Mouse (Mus musculus) limb, embryonic 12.5 days (tissue): ENCODE data around the gene Utp11. TPM values are rescaled to one million over a fixed set of nuclear protein-coding genes. Genes with fewer than 3 reads are reported as not detected.
A peak's percentile ranks its signal among the peaks of the same experiment; 100 is the strongest.

Source experiments
- ATAC-seq: fragments of 200-750 bp; cut with Nextera tagmentation; 2 replicates; pipeline ENCODE4 v1.8.0; 2017; ENCODE audit warnings: low read depth, moderate TSS enrichment; ENCODE audit not compliant: insufficient number of reproducible peaks, insufficient read depth, low FRiP score, low TSS enrichment
- H3K27ac ChIP-seq: fragments of 300-500 bp; sonication (generic); 2 replicates; pipeline ENCODE4 v1.5.1; 2016; ENCODE audit warnings: mild to moderate bottlenecking, moderate library complexity
- H3K27me3 ChIP-seq: fragments of 300-500 bp; sonication (generic); 2 replicates; pipeline ENCODE4 v1.6.1; 2016; ENCODE audit warnings: mild to moderate bottlenecking, moderate library complexity
- H3K36me3 ChIP-seq: fragments of 300-500 bp; sonication (generic); 2 replicates; pipeline ENCODE4 v1.6.1; 2016; ENCODE audit warnings: mild to moderate bottlenecking, moderate library complexity
- H3K4me1 ChIP-seq: fragments of 300-500 bp; sonication (generic); replicated peaks from 2 replicates; pipeline ENCODE4 v1.6.1; 2016
- H3K4me2 ChIP-seq: fragments of 300-500 bp; sonication (generic); 2 replicates; pipeline ENCODE4 v1.6.1; 2016; ENCODE audit warnings: mild to moderate bottlenecking, moderate library complexity
- H3K4me3 ChIP-seq: fragments of 300-500 bp; sonication (generic); replicated peaks from 2 replicates; pipeline ENCODE4 v1.5.1; 2016; ENCODE audit warnings: mild to moderate bottlenecking
- H3K9ac ChIP-seq: fragments of 300-500 bp; sonication (generic); replicated peaks from 2 replicates; pipeline ENCODE4 v1.6.1; 2016; ENCODE audit warnings: mild to moderate bottlenecking, moderate library complexity
- H3K9me3 ChIP-seq: fragments of 300-500 bp; sonication (generic); 2 replicates; pipeline ENCODE4 v1.6.1; 2016; ENCODE audit warnings: mild to moderate bottlenecking, moderate library complexity
- WGBS: fragments of 180-500 bp; shearing (Covaris S2); methylation state at CpG from one replicate; pipeline ENCODE4 v1.1.7; 2016; 5-methylcytosine and 5-hydroxymethylcytosine counted together
- polyA plus RNA-seq: library from polyadenylated mRNA; unstranded; fragments of >200 nt; fragmentation: Nextera tagmentation; extraction: Ambion mirVana; gene quantifications from 2 replicates; pipeline ENCODE4 v1.2.1, GENCODE M21; 2016

The Utp11 gene
- polyA plus RNA-seq, 1 experiment from 2014 or later: 82.6 TPM

DNA sequence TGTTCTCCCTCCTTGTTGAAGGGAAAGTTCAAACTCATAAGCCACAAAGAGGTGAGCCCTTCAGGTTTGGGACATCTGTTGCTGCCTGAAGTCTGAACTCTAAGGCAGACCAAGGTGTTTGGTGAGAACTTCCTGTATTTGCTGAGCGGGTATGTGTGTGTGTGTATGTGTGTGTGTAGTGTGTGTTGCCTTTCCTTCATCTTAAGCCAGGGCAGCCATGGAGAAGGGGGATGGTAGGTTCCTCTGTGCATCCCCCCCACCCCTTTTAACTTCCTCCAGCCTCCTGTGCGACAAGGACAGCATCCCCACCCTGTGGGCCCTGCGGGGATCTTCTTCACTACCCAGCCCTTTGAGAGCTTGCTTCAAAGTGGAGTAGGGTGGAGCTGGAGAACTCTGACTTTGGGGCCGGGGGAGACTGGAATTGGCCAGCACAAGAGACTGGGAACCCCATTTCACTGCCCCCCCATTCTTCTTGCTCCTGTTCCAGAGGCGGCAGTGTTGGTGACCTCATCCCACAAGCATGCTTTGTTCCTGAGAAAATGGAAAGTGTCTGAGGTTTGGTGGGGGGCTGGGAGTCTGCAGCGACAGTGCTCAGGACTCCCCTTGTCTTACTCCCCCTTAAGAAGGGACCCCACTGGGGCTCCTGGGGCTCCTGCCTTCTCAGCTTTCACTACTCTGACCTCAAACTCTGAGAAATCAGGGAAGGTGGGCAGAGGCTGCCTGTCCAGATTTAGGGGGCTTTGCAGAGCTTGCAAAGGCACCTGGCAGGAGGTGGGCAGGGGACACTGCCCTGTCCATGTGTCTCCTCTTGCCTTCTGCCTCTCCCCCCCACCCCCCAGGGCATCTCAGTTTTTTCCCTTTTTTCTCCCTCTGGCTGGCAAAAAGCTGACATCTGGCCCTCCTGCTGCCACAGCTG, 10.7 kb upstream of the Utp11 start:
- Histone ChIP-seq H3K9me3 (no peaks in the 10 kb centered on the region), H3K4me3 (peak overlapping the region; percentile 8), H3K4me1 (peaks cover 82% of the 10 kb centered on the region), H3K27me3 (no peaks in the 10 kb centered on the region), H3K36me3 (peaks cover 26% of the 10 kb centered on the region), H3K27ac (peak overlapping the region; percentile 96), H3K4me2 (peak overlapping the region; percentile 84), H3K9ac (peak overlapping the region; percentile 55)
- WGBS: 8% methylated on average over 6 of the region's 6 CpGs
- no peak for ATAC-seq

DNA sequence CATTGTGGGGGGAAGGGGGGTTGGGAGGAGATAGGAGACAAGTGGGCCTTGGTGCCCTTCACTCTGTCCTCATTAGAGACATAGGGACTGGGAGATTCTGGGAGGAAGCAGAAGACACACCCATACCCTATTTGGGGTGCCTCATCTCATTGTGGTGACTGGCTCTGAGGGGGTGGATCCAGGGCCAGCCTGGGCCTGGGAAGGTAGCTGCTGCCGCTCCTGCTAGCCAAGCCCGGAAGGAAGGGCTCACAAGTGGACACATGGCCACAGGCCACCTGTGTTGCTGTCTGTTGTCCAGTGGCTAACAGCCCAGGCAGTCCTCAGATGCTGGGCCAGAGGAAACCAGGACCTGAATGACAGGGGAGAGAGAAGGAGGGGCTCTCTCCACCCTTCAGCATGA, 10.0 kb upstream of the Utp11 start:
- Histone ChIP-seq H3K4me3 (peak overlapping the region; percentile 8), H3K4me1 (peaks cover 75% of the 10 kb centered on the region), H3K36me3 (peaks cover 26% of the 10 kb centered on the region)

DNA sequence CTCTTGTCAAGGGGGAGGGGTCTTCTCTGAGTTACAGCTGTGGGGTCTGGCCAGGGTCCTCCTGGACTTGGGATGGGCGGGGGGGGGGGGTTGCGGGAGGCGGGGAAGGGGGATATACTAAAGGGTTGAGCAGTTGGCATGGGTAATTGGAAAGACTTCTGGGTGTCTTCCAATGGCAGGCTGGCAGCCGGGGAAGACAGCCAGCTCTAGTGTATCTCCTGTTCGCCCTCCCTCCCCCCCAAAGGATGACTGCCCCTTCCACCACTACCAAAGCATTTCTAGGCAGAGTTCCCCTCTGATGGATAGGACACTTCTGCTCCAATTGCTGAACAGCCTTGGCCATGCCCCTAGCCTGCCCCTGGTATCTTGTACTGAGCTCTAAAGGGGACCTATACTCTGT, 8.5 kb upstream of the Utp11 start:
- WGBS: 38% methylated on average over 2 of the region's 5 CpGs

More for the DNA sequence above, 10.0 kb upstream of the Utp11 start:
- Histone ChIP-seq H3K4me2 (peak overlapping the region; percentile 84), H3K9me3 (no peaks in the 10 kb centered on the region), H3K27me3 (no peaks in the 10 kb centered on the region), H3K9ac (no peak overlapping the region; the same call in 1 of the 2 replicates), H3K27ac (peak overlapping the region; percentile 96)
- 21% methylated on average over 2 of the region's 2 CpGs for WGBS
- no peak for ATAC-seq

DNA sequence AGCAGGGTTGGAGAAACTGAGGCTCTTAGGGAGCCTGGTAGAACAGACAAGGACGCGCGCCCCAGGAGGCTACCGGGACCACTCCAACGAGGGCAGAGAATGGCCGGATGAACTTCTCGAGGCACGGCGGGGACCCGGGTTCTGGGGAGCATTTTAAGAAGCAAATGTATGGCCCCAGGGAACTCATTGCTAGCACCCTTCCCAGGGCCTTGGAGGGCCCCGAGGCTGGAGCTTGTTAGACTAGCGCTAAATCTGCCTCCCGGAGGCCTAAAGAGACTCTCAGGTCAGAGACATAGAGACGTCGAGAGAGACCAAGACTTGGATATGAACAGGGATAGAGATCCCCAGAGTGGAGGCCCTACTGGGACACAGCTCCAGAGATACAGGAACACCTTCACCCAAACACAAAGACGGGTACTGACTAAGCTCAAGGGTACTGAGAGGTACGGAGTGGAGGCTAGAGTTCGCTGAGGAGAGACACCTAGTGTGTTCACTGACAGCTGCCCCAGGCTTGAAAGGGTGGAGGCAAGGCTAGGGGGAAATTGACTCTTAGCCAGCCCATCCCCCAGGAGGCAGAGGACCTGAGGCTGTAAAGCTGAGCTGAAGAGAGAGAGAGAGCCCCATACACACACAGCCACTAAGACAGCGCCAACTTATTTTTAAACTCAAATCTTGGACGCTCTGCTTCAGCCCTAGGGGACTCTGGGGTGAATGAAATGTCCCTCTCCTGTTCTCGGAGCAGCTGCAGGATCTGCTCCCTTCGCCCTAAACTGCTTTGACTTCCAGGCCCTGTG, 7.8 kb upstream of the Utp11 start:
- under 1% methylated on average over 22 of the region's 22 CpGs for WGBS
- H3K27me3 ChIP-seq: peaks cover under 1% of the 10 kb centered on the region
- H3K9me3 ChIP-seq: no peaks in the 10 kb centered on the region
- peaks cover 11% of the 10 kb centered on the region for H3K36me3 ChIP-seq
- H3K9ac ChIP-seq: peak overlapping the region; percentile 95
- 0 out of 2 replicates have a peak, but pooled peaks have one; percentile 5 for ATAC-seq
- H3K4me3 ChIP-seq: peak overlapping the region; percentile 97
- H3K4me1 ChIP-seq: peaks cover 62% of the 10 kb centered on the region
- peak overlapping the region; percentile 84 for H3K4me2 ChIP-seq
- H3K27ac ChIP-seq: peak overlapping the region; percentile 97

More for the DNA sequence above, 8.5 kb upstream of the Utp11 start:
- peak overlapping the region; percentile 97 for H3K27ac ChIP-seq
- H3K4me2 ChIP-seq: peak overlapping the region; percentile 84
- H3K4me1 ChIP-seq: peaks cover 62% of the 10 kb centered on the region
- no peaks in the 10 kb centered on the region for H3K9me3 ChIP-seq
- no peak for ATAC-seq
- H3K4me3 ChIP-seq: peak overlapping the region; percentile 97
- H3K36me3 ChIP-seq: peaks cover 17% of the 10 kb centered on the region
- H3K9ac ChIP-seq: peak overlapping the region; percentile 95
- no peaks in the 10 kb centered on the region for H3K27me3 ChIP-seq

DNA sequence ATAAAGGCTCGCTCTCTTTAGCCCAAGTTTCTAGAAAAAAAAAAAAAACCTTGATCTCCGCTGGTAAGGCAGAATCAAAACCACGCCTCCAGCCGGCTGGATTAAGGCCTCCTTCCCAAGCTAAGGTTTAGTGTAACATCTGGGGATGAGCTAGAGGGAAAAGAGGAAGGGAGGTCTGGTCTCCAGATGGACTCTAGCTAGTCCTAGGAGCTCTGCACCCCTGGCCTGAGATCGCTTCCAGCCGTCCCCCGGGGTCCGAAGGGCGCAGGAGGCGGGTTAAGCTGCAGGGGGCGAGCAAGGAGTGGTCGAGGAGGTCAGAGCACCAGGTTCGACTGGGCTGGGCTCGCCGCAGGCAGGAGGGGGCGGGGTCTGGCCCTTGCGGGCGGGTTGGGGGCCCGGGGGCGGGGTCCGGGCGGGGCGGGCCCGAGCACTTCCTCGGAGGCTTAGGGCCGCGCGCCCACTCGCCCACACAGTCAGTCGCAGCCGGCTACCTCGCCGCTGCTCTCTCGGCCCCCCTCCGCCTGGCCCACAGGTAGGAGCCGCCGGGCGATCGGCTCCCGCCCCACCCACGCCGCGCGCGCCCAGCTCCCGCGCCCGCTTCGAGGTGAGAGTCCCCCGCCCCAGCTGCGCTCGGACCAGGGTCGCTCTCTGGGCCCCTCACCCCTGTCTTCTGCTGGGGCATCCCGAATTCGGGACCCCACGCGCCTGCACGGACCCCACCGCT, 7.0 kb upstream of the Utp11 start, which contains the start of gene Fhl3:
Gene Fhl3 (plus strand): TSS at position 454 of the 724 bp plus-strand sequence.
- H3K9ac ChIP-seq: peak within 1 kb of the TSS; percentile 95
- H3K4me2 ChIP-seq: peak within 1 kb of the TSS; percentile 84
- peaks cover 2% of the 10 kb centered on the region for H3K36me3 ChIP-seq
- ATAC-seq: peak; percentile 75
- H3K9me3 ChIP-seq: no peaks in the 10 kb centered on the region
- peak within 1 kb of the TSS; percentile 97 for H3K27ac ChIP-seq
- 2% methylated on average over 43 of the region's 59 CpGs for WGBS
- H3K4me3 ChIP-seq: peak within 1 kb of the TSS; percentile 97
- peaks cover 62% of the 10 kb centered on the region for H3K4me1 ChIP-seq
- peaks cover 5% of the 10 kb centered on the region for H3K27me3 ChIP-seq

DNA sequence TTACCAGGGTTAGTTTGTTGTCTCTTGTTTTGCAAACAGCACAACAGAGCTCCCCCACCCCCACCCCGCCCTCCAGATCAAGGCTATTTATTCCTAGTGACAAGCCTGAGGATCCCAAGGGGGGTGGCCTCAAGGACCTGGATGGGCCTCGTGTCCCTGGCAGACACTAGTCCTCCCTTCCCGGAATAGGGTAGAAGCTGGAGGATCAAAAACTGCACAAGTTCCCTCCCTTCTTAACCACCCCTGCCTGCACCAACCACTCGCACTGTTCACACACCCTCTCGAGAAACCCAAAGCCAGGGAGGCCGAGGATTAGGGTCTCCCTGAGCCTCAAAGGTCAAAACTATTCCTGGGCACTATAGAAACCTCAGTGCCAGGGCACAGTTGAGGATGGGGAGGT, 6.4 kb upstream of the Utp11 start:
- Histone ChIP-seq H3K9ac (peak overlapping the region; percentile 95; the same call in 1 of the 2 replicates), H3K4me2 (peak overlapping the region; percentile 84), H3K36me3 (no peaks in the 10 kb centered on the region), H3K9me3 (no peaks in the 10 kb centered on the region), H3K4me1 (peaks cover 56% of the 10 kb centered on the region), H3K27me3 (peaks cover 5% of the 10 kb centered on the region), H3K4me3 (peak overlapping the region; percentile 97), H3K27ac (peak overlapping the region; percentile 97)
- WGBS: 3% methylated on average over 6 of the region's 6 CpGs
- no peak for ATAC-seq

DNA sequence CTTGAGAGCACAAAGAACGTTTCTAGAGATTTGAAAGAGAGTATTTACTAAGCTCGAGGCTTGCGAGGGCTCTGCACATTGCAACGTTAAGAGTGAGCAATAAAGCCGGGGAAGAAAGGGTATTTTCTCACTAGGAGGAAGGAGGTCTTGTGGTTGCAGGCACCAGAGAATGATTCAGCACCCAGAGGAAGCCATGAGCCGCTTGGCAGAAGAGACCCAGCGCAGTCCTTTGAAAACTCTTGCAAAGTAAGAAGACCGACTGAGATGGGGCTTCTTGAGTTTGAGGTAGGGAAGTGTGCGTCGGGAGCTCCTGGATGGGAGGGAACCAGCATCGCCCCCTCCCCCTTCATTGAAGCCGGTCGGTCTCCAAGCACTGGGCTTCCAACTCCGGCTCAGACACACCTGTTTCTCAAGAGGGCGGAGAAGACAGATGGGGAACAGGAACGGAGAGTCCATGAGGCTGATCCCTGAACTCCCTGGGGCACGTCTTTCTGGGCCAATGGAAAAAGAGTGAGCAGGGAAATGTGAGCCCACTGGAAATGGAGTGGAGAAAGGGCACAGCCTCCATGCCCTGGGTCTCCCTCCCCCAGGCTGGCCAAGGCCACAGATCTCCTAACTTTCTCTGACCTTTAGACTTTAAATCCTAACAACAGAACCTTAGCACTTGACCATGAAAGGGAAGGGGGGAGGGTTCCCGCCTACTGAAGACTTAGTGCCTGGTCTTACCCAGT, 2.6 kb upstream of the Utp11 start:
- ATAC-seq: no peak
- Histone ChIP-seq H3K4me3 (no peak overlapping the region; the same call in 1 of the 2 replicates), H3K4me2 (peak overlapping the region; percentile 42), H3K36me3 (0 out of 2 replicates have a peak, but pooled peaks cover 4% of the 10 kb centered on the region), H3K9ac (0 out of 2 replicates have a peak overlapping the region, but pooled peaks have one; percentile 12), H3K27ac (0 out of 2 replicates have a peak overlapping the region, but pooled peaks have one; percentile 29), H3K27me3 (peaks cover 5% of the 10 kb centered on the region), H3K4me1 (peaks cover 28% of the 10 kb centered on the region), H3K9me3 (no peaks in the 10 kb centered on the region)
- WGBS: 7% methylated on average over 18 of the region's 18 CpGs

DNA sequence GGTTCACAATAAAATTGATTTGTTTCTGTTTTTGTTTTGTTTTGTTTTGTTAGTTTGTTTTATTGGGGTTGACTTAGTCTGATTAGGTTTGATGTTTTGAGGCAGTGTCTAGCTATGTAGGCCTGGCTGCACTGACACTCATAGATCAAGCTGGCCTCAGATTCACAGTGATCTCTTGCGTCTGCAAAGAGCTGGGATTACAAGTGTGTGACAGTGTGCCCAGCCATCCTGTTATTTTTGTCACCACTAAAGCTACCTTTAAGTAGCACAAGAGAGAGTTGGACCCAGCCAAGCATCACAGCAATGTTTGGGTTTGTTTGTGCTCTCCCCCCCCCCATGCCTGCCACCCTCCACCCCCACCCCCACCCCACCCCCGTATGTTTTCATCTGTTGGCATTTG, 1.2 kb upstream of the Utp11 start:
- Histone ChIP-seq H3K4me2 (no peak overlapping the region), H3K27ac (no peak overlapping the region), H3K27me3 (peaks cover 5% of the 10 kb centered on the region), H3K9me3 (no peaks in the 10 kb centered on the region), H3K4me3 (no peak overlapping the region), H3K36me3 (peaks cover 4% of the 10 kb centered on the region; the same call in 1 of the 2 replicates), H3K4me1 (peaks cover 25% of the 10 kb centered on the region), H3K9ac (no peak overlapping the region)
- no peak for ATAC-seq
- 71% methylated on average over 2 of the region's 2 CpGs for WGBS

DNA sequence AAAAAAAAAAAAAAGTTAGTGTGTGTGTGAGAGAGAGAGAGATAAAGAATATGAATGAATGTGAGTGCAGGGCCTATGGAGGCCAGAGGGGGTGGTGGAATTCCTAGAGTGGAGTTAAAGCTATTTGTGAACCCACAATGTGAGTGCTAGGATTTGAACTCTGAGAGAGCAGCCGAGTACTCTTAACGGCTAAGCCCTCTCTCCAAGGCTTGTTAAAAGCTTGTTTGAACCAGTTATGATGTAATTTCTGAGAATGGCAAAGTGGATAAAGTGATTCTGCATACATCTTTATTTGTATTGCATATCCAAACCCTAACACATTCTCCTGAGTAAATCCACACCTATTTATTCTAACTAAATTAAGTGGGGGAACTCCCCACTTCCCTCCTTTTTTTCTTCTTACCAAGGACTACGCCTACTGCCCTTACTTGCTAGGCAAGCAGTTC, 961 bp downstream of the Utp11 start:
- H3K27me3 ChIP-seq: peaks cover 5% of the 10 kb centered on the region
- peak overlapping the region; percentile 70 for H3K4me2 ChIP-seq
- H3K27ac ChIP-seq: no peak overlapping the region
- H3K4me1 ChIP-seq: peaks cover 24% of the 10 kb centered on the region
- peak overlapping the region; percentile 75 for H3K4me3 ChIP-seq
- H3K9ac ChIP-seq: peak overlapping the region; percentile 85
- no peaks in the 10 kb centered on the region for H3K9me3 ChIP-seq
- WGBS: 68% methylated on average over 3 of the region's 3 CpGs
- peaks cover 6% of the 10 kb centered on the region; the same call in 1 of the 2 replicates for H3K36me3 ChIP-seq
- ATAC-seq: no peak

DNA sequence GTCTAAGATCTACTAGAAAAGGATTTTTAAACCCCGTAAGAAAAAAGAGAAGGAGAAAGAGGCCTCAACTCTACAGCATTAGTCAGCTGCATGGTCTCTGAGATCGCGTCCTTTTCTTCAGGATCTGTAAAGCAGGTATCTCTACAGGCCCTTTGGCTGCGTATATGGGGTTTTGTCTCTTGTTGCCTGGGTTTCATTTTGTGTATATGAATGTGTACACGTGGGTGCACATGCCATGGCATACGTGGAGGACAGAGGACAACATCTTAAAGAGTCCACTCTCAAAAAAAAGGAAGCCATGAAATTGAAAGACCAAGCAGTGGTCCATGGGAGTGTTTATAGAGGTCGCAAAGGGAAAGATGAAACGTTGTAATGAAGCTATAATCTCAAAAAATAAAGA, 1.9 kb downstream of the Utp11 start:
- H3K9me3 ChIP-seq: no peaks in the 10 kb centered on the region
- no peak overlapping the region for H3K4me3 ChIP-seq
- no peak for ATAC-seq
- H3K36me3 ChIP-seq: peaks cover 10% of the 10 kb centered on the region; the same call in 1 of the 2 replicates
- no peak overlapping the region for H3K9ac ChIP-seq
- no peak overlapping the region for H3K27ac ChIP-seq
- 90% methylated on average over 8 of the region's 8 CpGs for WGBS
- H3K27me3 ChIP-seq: peaks cover 5% of the 10 kb centered on the region
- no peak overlapping the region for H3K4me2 ChIP-seq
- H3K4me1 ChIP-seq: peaks cover 24% of the 10 kb centered on the region
